Mouse (Mus musculus) layer of hippocampus, postnatal 14 days (tissue): ENCODE measurements around the gene Kif20b. TPM values are rescaled to one million over a fixed set of nuclear protein-coding genes. Genes with fewer than 3 reads are reported as not detected.
A peak's percentile ranks its signal among the peaks of the same experiment; 100 is the strongest.

Source experiments
- DNase-seq, 2 experiments: peaks; one replicate each; pipeline ENCODE4 v3.0.0; 2021 to 2022; ENCODE audit warnings: low spot score in 2 of 2, mixed read lengths in 1 of 2
- long read RNA-seq, 2 experiments: library from polyadenylated mRNA; stranded (forward); transcript quantifications; one replicate each; pipeline ENCODE4 v2.0.0; 2021
- total RNA-seq, 2 experiments: library from RNA; stranded (reverse); gene quantifications; 2 replicates each; pipeline ENCODE4 v1.2.3; 2021

The Kif20b gene
- total RNA-seq: 1 to 10 TPM; 1.4 to 3.0 TPM
- long read RNA-seq, experiment 1: 0 reads
- long read RNA-seq, experiment 2: 0 reads

DNA sequence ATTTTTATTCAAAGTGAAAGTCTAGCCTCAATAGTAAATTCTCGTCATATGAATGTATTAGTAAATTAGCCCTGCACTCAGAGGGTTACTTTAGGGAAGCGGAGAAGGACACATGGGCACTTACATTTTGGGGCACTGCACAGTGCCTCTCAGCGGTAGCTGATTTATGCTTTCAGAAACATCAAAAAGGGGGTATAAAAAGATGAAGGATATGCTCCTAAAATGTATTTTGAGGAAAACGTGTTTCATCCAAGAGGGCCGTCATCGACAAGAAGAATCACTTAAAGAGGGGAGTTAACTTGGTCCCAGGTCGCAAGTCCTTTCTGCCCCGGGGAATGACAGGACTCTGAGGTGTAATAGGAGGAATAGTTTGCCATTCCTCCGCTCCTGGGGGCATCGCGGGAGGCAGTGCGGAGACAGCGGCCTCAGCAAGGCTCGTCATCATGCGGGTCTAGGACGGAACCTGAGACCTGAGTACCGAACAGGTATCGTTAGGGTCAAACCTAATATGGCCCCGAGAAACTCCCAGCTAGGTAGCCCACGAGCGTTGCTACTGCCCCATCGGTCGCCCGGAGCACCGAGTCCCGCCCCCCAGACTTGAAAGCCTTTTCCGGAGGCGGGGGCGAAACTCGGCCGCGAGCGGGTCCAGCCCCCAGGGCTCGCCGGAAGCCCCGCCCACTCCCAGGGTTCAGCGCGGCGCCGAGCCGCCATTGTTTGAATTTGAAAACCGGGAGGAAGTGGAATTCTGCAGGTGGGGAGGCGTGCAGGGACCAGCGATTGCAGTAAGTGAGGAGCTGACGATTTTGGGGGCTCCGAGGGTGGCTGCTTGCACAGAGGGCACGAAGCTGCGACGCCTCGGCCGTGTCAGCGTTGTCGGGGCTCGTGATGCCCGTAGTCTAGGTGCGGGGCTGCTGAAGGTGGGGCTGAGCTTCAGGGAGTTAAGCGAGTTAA is at the start of gene Kif20b:
TSS of gene Kif20b (plus strand) at position 710 of the 951 bp plus-strand sequence.
- DNase-seq: peak; percentile 82 to 88

DNA sequence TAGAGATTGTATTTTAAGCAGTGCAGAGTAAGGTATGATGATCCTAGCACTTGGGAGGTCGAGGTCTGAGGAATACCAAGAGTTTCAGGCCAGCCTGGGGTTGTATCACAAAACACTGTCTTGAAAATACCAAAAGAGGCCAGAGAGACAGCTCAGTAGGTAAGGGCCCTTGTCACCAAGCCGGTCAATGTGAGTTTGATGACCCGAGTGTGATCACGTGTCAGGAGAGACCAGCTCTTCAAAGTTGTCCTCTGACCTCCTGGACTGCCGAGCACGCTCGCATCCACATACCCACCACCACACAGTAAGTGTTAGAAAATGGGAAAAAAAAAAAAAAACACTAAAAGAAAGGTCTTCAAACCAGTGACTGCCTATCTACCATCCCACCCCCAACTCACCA is 45.5 kb upstream of the Kif20b start:
- DNase-seq: no peak

DNA sequence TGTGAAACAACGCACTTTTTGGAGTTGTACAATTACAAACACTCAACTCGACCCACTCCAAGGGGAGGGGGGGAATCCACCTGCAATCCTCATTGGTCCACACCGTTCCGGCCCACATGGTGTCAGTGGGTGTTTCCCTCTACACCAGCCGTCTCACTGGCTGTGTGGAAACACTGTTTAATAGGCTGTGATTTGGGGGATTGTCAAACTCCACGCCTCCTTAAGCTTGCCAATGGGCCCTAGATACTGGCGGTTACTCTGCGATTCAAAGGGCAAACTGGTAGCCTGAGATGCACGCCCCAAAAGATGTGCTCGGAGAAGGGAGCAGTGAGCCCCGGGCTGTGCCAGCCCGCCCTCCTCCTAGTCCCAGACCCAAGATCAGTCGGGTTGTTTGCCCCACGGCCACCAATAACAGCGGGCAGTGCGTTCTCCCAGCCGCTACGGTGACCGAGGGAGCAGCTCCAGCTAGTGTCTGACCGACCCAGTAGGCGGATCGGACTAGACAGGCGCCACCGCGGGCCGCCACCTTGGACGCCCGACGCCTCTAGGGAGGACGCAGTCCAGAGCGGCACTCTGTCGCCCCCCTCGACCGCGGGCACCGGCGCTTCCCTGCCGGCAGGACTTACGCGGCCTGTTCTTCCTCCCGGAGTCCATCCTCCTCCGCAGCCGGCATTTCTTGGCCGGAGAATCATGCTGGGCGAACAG is 44.1 kb upstream of the Kif20b start:
- peak; percentile 88 to 95 for DNase-seq

DNA sequence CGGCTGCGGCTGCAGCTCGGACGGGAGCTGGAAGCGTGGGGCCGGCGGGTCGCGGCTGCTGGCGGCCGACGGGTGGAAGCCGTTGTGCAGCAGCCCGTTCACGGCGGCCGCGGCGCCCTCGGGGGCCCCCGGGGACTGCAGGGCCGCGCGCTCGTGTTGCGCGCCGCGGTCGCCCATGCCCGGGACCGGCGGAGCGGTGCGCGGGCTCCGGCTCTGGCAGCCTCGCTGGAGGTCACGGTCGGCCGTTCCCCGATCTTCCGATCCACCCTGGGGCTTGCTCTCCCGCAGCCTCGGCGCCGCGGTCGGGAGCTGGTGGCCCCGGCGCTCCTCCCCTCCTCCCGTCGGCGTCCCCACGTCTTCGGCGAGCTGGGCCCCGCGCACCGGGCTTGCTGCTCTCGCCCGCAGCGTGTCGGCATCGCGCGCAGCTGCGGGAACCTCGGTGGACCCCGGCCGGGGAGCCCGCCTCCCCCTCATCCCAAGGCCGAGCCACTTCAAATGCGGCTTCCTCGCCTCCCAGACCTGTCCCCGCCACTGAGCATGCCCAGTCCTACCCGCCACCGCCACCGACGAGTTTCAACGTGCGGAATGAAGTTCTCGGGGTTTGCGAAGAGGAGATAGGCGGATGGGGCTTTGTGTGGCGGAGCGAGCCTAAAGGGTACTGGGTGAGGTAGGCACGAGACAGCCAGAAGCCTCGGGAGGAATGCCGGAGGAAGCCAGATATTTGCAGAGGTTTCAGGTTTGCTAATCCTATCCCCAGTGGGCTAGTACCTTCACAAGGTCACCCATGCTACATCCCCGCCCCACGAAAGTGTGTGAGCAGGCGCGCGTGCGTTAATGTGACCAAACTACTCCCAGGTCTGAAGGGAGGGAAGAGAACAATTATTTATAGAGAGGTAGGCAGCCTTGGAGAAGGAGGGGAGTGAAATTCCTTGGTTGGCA is 43.3 kb upstream of the Kif20b start, which contains the start of gene Pank1:
TSS of gene Pank1 (minus strand) at position 853 of the 939 bp plus-strand sequence.
- peak; percentile 78 to 80 for DNase-seq

DNA sequence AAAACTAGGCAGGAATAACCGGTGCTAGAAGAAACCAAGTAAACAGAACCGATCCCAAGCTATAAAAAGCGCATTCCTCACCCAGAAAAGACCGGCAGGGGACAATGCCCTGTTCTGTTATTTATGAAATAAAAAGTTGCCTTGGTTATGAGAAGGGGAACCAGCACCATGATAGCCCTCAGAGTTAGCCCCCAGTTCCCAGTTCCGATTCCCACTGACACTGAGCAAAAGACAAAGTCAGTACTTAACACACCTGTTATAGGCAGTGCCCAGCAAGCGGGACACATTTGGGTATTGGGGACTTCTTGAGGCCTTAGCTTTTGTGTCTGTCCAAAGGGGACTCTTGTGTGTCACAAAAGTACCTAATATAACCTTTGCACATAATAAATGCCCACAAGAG is 42.5 kb upstream of the Kif20b start:
- DNase-seq: no peak

DNA sequence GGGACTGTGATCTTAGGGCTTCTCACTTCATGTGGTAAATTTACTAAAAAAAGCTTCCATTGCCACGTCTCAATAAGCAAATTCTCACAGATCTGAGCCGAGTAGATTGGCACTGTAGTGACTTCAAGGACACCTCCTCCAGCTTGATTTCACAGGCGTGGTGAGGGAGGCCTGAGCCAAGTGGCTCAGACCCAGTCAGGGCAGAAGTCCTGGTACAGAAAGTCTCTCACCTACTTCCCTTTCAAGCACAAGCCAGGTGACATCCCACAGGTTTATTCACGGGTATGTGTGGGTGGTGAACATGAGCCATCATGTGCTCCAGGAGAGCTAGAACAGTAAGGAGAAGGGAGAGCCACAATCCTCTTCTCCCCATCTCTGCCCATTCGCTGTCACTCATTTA is 41.0 kb upstream of the Kif20b start:
- DNase-seq: no peak

DNA sequence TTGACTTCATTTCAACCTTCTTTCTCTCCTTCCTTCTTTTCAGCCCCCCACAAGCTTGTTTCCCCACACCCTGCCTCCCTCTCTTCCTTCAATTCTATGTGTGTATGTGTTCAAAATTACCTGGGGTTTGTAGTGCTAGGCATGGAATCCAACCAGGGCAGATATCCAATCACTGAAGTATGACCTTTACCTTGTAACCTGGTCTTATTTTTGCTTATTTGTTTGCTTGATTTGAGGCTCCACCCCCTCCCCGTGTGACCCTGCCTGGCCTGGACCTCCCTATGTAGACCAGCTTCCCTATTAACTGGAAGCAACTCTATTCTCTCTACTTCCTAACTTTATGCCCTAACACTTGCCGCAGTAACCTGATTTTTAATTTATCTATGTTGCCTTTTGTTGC is 39.7 kb upstream of the Kif20b start:
- DNase-seq: no peak

DNA sequence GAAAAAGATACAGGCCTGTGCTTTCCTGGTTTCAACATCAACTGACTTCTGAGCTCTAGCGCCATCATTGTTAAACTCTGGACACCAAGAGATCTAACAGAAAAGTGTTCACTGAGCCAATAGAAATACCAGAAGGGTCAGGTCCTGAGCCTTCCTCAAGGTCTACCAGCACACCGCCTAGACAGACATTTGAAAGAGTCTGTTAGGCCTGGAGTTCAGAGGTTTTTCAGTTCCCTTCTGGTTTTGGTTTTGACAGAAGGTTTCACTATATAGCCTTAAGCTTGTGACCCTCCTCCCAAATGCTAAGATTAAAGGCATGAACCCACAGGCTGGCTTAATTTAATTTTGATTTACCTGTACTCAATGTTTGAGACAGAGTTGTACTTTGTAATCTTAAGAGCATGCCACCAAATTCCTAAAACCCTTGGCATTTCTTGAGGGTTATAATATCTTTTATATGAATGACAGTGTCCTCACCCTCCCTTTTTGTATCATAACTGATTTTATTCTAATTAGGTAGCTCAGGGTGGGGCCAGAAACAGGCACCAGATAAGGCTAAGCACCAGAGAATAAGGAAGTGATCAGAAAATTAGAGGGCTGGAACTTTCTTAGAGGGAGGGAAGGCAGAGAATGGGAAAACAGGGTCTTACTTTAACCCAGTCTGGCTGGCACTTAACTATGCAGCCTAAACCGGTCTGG is 38.5 kb upstream of the Kif20b start:
- DNase-seq: no peak

DNA sequence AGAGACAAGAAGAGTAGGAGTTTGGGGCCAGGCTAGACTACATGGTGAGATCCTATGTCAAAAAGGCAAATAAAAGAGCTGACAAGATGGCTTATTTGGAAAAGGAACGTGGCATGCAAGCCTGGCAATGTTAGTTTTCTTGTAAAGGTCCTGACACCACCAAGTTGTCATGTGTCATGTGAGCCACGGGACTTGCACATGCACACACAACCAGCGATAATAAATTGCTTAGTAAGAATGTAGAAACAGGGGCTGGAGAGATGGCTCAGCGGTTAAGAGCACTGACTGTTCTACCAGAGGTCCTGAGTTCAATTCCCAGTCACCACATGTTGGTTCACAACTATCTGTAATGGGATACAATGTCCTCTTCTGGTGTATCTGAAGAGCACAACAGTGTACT is 35.8 kb upstream of the Kif20b start:
- no peak for DNase-seq

DNA sequence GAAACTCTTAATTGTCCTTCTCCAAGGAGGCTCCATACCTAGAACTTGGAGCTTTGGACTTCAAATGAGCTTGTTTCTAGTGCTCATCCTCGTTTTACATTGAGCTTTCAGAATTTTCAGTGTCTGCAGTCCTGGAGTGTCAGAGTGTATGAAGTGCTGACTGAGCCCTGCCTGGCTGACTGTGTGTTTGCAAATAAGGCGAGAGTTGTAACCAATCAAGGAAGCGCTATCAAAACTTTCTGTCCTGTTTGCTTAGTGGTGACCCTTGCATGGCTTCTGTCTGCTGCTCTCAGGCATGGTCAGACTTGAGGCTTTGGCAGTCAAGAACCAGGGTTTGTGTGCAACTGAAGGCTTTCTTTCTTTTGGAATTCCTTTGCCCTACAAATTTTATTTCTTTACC is 31.2 kb upstream of the Kif20b start:
- no peak for DNase-seq

DNA sequence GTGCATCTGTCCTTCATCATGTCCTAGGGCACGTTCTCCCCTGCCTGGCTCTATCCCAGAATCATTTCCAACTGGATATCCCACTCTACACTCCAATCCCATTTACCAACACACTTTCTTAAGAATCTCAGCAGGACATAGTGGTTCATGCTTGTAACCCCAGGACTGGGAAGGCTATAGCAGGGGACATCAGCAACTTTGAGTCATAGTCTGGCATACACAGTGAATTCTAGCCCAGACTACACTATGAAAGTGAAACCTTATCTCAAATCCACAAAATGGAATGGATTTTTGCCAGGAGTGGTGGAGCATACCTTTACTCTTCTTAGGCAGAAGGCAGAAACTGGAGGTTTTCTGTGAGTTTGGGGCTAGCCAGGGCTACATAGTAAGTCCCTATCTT is 30.6 kb upstream of the Kif20b start:
- no peak for DNase-seq

DNA sequence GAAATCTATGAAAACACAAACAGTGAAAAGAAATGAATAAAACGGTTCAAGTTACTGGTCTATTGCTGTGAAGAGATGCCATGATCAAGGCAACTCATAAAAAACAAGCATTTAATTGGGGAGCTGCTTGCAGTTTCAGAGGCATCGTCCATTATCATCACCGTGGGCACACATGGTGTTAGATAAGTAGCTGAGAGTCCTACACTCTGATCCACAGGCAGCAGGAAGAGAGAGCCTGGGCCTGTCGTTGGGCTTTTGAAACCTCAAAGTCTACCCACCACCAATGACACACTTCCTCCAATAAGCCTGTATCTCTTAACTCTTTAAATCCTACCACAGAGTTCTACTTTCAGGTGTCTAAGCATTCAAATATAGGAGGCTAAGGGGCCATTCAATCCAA is 27.1 kb upstream of the Kif20b start:
- no peak for DNase-seq

DNA sequence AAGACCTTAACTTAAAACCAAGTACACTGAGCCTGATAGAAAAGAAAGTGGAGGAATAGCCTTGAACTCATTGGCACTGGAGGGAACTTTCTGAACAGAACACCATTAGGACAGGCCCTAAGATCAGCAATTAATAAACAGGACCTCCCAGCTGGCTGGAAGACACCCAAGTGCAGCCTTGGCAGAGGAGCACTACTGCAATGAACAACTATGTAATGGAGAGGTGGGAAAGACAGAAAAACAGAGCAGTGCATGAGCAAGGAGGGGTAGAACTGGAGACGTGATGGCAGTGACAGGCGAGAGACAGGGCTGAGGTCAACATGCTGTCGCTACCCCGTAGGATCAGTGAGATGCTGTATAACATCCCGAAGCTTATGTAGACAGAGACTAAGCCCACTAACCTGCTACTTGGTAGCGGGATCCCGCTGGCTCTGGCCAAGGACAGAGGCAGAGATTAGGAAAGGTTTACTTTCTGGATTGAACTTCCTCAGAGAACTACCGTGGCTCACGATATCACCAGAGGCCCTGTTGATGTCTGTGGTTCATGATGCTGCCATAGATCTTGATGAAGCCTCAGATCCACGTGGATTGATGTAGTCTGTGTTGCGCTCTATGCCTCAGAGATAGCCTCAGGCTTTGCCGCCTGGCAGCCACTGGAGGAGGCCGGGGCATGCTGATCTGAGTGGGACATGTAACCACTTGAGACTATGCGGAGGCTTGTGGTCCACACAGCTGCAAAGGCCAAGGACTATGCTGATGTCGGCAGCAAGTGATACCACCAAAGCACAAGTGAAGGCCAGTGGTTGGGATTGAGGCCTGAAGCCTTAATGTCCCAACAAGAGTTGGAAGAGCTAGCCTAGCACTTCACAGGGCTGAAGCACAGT is 24.8 kb upstream of the Kif20b start:
- no peak for DNase-seq

DNA sequence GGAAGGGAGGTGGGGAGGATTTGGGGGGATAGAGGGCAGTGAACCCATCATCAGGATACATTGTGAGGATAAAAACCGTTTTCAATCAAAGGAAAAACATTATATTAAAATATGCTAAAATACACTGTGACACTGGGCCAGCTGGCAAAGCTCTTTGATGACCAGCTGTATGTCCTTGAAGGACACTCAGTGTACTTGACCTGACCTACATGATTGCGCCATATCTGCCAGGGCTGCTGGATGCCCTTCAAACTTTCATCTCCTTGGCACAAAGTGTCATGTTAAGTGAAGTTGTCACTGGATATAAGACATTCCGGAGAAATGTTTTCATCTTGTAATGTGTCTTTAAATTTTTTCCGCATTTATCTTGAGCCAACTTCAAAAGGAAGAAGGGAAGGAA is 23.2 kb upstream of the Kif20b start:
- no peak for DNase-seq

DNA sequence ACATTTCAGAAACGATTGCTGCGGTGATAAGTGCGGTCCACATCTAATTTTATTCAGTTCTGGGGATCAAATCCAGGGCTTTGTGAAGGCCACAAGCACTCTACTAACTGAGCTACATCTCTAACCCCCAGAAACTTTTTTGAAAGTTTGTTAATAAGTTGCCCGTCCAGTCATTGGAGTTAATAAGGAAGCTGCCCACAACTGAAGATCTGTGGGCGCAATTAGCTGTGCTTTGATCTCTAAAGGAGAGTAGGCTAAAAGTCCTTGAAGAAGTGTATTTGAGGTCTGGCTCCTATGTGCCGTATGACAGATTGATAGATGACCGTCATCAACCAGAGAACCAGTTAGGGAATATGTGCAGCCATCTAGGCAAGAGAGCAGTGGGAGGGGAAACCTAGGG is 20.9 kb upstream of the Kif20b start:
- no peak for DNase-seq

DNA sequence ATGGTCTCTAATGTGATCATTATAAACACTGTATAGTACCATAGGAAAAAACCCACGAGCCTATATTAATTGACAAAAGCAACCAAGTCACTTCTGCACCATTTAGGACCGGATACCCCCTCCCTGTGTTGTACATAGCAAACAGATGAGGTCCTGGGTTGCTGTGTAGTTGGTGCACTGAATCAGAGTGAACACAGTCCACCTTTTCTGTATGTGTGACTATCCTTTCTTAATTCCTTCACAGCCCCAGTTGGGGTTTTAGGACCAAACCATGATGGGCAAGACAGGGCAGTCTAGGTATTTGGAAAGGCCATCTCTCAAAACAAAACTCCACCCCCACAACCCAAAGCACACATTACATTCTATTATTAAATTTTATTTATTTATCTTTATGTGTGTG is 20.4 kb upstream of the Kif20b start:
- DNase-seq: no peak

DNA sequence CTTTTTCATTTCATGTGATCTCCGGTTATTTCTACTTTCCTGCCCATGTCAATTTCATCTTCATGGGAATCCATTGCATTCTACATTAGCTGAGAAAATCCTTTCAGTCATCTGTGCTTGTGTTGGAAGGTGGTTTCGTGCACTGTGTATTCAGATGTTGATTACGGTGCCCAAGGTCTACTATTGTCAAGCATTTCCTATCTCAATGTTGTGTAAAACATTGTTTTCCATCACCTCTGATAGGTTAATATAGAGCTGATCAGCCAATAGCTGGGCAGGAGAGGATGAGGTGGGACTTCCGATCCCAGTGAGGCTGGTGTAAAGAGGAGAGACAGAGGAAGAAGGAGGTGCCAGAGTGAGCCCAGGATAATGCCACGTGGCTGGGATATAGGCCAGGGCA is 18.1 kb upstream of the Kif20b start:
- DNase-seq: no peak

DNA sequence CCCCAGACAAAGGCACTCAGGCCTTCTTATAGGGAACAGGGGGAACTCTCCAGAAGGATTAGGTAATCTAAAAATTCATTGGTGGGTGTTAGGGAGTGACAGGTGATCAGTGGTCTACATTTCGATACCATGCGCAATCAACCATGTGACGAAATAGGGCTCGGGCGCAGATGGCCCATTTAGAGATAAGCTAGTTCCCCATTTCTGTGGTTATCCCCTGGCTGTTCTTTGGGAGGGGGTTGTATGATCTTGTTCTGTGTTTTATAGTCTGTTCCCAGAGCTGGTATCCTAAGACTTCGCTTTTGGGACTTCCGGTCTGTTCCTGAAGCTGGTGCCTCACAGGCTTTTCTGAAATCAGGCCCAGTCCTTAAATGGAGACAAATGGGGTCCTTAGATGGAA is 16.7 kb upstream of the Kif20b start:
- no peak for DNase-seq

DNA sequence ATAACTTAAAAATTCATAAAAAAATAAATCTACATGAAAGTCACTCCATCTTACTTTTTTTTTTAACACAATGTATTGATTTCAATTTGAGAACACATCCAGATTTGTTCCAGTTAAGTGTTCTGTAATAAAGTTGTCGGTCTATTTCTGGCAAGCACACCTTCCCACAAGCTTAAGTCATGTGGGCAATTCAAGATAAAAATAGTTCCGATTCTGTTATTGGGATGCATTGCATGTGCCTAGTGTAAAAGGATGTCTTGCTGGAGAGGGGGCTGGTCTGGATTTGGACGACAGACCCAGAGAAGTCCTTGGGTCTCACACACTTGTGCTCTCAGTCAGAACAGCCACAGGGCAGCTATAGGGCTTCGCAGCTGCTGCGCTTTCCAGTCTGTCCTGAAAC is 15.4 kb upstream of the Kif20b start:
- DNase-seq: no peak

DNA sequence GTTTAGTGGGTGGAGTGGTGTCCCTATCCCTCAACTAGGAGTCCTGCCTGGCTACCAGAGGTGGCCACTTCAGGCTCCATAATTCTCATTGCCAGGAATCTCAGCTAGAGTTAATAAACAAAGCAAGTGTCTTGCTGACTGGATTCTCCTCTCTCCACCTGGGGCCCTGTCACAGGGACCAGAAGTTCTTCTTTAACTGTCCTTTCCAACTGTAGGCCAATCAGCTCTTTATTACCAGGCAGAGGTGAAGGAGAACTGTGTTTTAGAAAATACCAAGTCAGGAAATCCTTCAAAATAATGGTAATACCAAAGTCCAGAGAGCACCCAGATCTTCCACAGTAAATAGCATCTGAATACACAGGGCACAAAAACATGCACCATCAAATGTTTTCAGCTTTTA is 9.8 kb upstream of the Kif20b start:
- DNase-seq: no peak
